Mouse (Mus musculus) embryonic facial prominence, embryonic 10.5 days (tissue): ENCODE data around the gene Ntrk3. TPM values are rescaled to one million over a fixed set of nuclear protein-coding genes. Genes with fewer than 3 reads are reported as not detected.

Experiments used
- polyA plus RNA-seq: library from polyadenylated mRNA; unstranded; fragments of >200 nt; fragmentation: Nextera tagmentation; extraction: Ambion mirVana; gene quantifications from 2 replicates; pipeline ENCODE4 v1.2.1, GENCODE M21; 2016

Ntrk3 gene
- polyA plus RNA-seq, 1 experiment from 2014 or later = 1.9 TPM

Other genes starting within 250 kb of the Ntrk3 start
- gene Mrps11, start 45.1 kb upstream of the Ntrk3 start, polyA plus RNA-seq = 89.5 and 93.4 TPM in 2 replicates
- 80.8 and 86.5 TPM in 2 replicates for gene Mrpl46, start 45.5 kb upstream of the Ntrk3 start, polyA plus RNA-seq
- gene Det1, start 109.3 kb upstream of the Ntrk3 start, polyA plus RNA-seq = 20.9 and 23.0 TPM in 2 replicates
- gene Aen, start 157.8 kb upstream of the Ntrk3 start, polyA plus RNA-seq = 66.2 and 70.1 TPM in 2 replicates
- gene Isg20, start 175.4 kb upstream of the Ntrk3 start, polyA plus RNA-seq = 0.40 and 0.55 TPM in 2 replicates